Mouse (Mus musculus) hindbrain, embryonic 15.5 days (tissue): ENCODE results near the gene Zfp747. TPM values are rescaled to one million over a fixed set of nuclear protein-coding genes. Genes with fewer than 3 reads are reported as not detected.
A peak's percentile ranks its signal among the peaks of the same experiment; 100 is the strongest.
"Not testable (repeated sequence)": the region's sequence is repeated elsewhere in the genome, so short reads cannot be mapped to it uniquely, and the experiment has no call there.

ENCODE experiments used
- ATAC-seq: fragments of 200-750 bp; cut with Nextera tagmentation; 2 replicates; pipeline ENCODE4 v1.8.0; 2017; ENCODE audit warnings: low read depth, moderate number of reproducible peaks, moderate TSS enrichment; ENCODE audit not compliant: low FRiP score
- H3K27ac ChIP-seq: fragments of 300-500 bp; sonication (generic); replicated peaks from 2 replicates; pipeline ENCODE4 v1.5.1; 2015; ENCODE audit warnings: mild to moderate bottlenecking, inconsistent platforms
- H3K27me3 ChIP-seq: fragments of 300-500 bp; sonication (generic); 2 replicates; pipeline ENCODE4 v1.6.1; 2015; ENCODE audit warnings: control low read depth, inconsistent platforms
- H3K36me3 ChIP-seq: fragments of 300-500 bp; sonication (generic); 2 replicates; pipeline ENCODE4 v1.6.1; 2015; ENCODE audit warnings: control low read depth, inconsistent platforms
- H3K4me1 ChIP-seq: fragments of 300-500 bp; sonication (generic); replicated peaks from 2 replicates; pipeline ENCODE4 v1.6.1; 2015; ENCODE audit warnings: control low read depth, inconsistent platforms
- H3K4me2 ChIP-seq: fragments of 300-500 bp; sonication (generic); 2 replicates; pipeline ENCODE4 v1.6.1; 2015; ENCODE audit warnings: moderate library complexity, mild to moderate bottlenecking, inconsistent platforms
- H3K4me3 ChIP-seq: fragments of 300-500 bp; sonication (generic); 2 replicates; pipeline ENCODE4 v1.5.1; 2015; ENCODE audit warnings: mild to moderate bottlenecking, inconsistent platforms
- H3K9ac ChIP-seq: fragments of 300-500 bp; sonication (generic); 2 replicates; pipeline ENCODE4 v1.6.1; 2015; ENCODE audit warnings: inconsistent platforms
- H3K9me3 ChIP-seq: fragments of 300-500 bp; sonication (generic); 2 replicates; pipeline ENCODE4 v1.6.1; 2016; ENCODE audit warnings: control low read depth, inconsistent platforms
- WGBS: fragments of 180-500 bp; shearing (Covaris S2); methylation state at CpG from one replicate; pipeline ENCODE4 v1.1.7; 2015; 5-methylcytosine and 5-hydroxymethylcytosine counted together
- polyA plus RNA-seq: library from polyadenylated mRNA; unstranded; fragments of >200 nt; fragmentation: Nextera tagmentation; extraction: Ambion mirVana; gene quantifications from 2 replicates; pipeline ENCODE4 v1.2.1, GENCODE M21; 2015

The Zfp747 gene
- polyA plus RNA-seq, 1 experiment from 2014 or later: 8.4 TPM

GRCm38 (mm10) chr7:127345092-127345491, 30.8 kb downstream of the Zfp747 start:
- peak overlapping the region; percentile 90 for H3K4me3 ChIP-seq
- H3K36me3 ChIP-seq: peaks cover 10% of the 10 kb centered on the region; the same call in 1 of the 2 replicates
- WGBS: under 1% methylated on average over 42 of the region's 42 CpGs
- H3K27ac ChIP-seq: peak overlapping the region; percentile 93
- no peaks in the 10 kb centered on the region for H3K27me3 ChIP-seq
- H3K9me3 ChIP-seq: no peaks in the 10 kb centered on the region
- peaks cover 28% of the 10 kb centered on the region for H3K4me1 ChIP-seq
- H3K9ac ChIP-seq: peak overlapping the region; percentile 96
- peak; percentile 36 for ATAC-seq
- H3K4me2 ChIP-seq: peak overlapping the region; percentile 81

GRCm38 (mm10) chr7:127344371-127344770, 31.5 kb downstream of the Zfp747 start:
- no peak for ATAC-seq
- no peaks in the 10 kb centered on the region for H3K9me3 ChIP-seq
- no peaks in the 10 kb centered on the region for H3K27me3 ChIP-seq
- peak overlapping the region; percentile 90 for H3K4me3 ChIP-seq
- WGBS: 91% methylated on average over 8 of the region's 8 CpGs
- no peak overlapping the region for H3K27ac ChIP-seq
- peak overlapping the region; percentile 96 for H3K9ac ChIP-seq
- H3K4me2 ChIP-seq: peak overlapping the region; percentile 81
- peaks cover 10% of the 10 kb centered on the region; the same call in 1 of the 2 replicates for H3K36me3 ChIP-seq
- peaks cover 28% of the 10 kb centered on the region for H3K4me1 ChIP-seq

DNA sequence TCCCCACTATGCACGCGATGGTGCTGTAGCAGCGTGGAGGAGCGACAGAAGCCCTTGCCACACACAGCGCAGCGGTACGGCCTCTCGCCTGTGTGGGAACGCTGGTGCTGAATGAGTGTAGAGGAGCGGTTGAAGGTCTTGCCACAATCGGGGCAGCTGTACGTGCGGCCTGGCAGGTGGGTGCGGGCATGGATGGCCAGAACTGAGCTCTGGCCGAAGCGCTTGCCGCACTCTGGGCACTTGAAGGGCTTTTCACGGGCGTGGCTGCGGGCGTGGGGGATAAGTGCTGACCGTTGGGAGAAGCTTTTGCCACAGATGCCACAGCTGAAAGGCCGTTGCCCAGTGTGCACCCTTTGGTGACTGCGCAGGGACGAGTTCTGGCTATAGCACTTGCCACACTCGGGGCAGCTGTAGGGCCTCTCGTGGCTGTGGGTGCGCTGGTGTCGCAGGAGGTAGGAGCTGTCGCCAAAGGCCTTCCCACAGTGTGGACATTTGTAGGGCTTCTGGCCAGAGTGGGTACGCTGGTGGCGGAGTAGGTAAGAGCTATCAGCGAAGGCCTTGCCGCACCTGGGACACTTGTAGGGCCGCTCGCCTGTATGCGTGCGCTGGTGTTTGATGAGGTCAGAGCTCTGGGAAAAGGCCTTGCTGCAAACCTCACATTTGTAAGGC, 32.4 kb downstream of the Zfp747 start:
- ATAC-seq: no peak
- no peak overlapping the region for H3K9ac ChIP-seq
- 94% methylated on average over 38 of the region's 38 CpGs for WGBS
- H3K4me1 ChIP-seq: peaks cover 28% of the 10 kb centered on the region
- H3K4me3 ChIP-seq: no peak overlapping the region
- H3K27me3 ChIP-seq: no peaks in the 10 kb centered on the region
- peaks cover 10% of the 10 kb centered on the region; the same call in 1 of the 2 replicates for H3K36me3 ChIP-seq
- H3K27ac ChIP-seq: no peak overlapping the region
- no peaks in the 10 kb centered on the region for H3K9me3 ChIP-seq
- H3K4me2 ChIP-seq: no peak overlapping the region

GRCm38 (mm10) chr7:127342888-127343287, 33.0 kb downstream of the Zfp747 start:
- Histone ChIP-seq H3K4me3 (no peak overlapping the region), H3K9me3 (no peaks in the 10 kb centered on the region), H3K4me1 (peaks cover 28% of the 10 kb centered on the region), H3K4me2 (no peak overlapping the region), H3K27ac (no peak overlapping the region), H3K9ac (no peak overlapping the region), H3K27me3 (no peaks in the 10 kb centered on the region), H3K36me3 (peaks cover 10% of the 10 kb centered on the region; the same call in 1 of the 2 replicates)
- no peak for ATAC-seq
- WGBS: 93% methylated on average over 7 of the region's 7 CpGs

DNA sequence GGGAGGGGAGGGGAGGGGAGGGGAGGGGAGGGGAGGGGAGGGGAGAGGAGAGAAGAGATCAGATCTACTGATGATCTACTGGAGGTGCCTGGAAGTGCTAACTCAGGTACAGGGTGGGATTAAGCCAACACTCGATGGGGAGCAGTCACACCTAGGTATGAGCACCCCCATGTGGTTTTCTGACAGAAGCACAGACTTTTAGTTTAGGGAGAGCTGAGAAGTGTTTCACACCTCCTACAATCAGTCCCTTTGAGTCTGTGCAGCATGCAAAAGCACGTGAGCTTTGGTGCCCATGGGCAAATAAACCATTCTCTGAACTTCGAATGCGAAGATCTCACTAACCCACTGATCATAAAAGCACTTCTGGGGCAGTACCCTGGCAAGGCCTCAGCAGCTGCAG, 33.5 kb downstream of the Zfp747 start:
- 71% methylated on average over 4 of the region's 4 CpGs for WGBS
- H3K4me1 ChIP-seq: peaks cover 28% of the 10 kb centered on the region
- peaks cover 10% of the 10 kb centered on the region; the same call in 1 of the 2 replicates for H3K36me3 ChIP-seq
- H3K27me3 ChIP-seq: no peaks in the 10 kb centered on the region
- H3K27ac ChIP-seq: no peak overlapping the region
- no peak overlapping the region for H3K4me3 ChIP-seq
- H3K9ac ChIP-seq: no peak overlapping the region
- no peak overlapping the region for H3K4me2 ChIP-seq
- H3K9me3 ChIP-seq: no peaks in the 10 kb centered on the region
- ATAC-seq: no peak

GRCm38 (mm10) chr7:127341861-127342260, 34.0 kb downstream of the Zfp747 start:
- not testable (repeated sequence) for H3K4me3 ChIP-seq, H3K9me3 ChIP-seq, H3K27me3 ChIP-seq, H3K4me2 ChIP-seq, H3K27ac ChIP-seq, H3K9ac ChIP-seq, ATAC-seq
- peaks cover 10% of the 10 kb centered on the region; the same call in 1 of the 2 replicates for H3K36me3 ChIP-seq
- peaks cover 26% of the 10 kb centered on the region for H3K4me1 ChIP-seq
- 93% methylated on average over 6 of the region's 6 CpGs for WGBS

DNA sequence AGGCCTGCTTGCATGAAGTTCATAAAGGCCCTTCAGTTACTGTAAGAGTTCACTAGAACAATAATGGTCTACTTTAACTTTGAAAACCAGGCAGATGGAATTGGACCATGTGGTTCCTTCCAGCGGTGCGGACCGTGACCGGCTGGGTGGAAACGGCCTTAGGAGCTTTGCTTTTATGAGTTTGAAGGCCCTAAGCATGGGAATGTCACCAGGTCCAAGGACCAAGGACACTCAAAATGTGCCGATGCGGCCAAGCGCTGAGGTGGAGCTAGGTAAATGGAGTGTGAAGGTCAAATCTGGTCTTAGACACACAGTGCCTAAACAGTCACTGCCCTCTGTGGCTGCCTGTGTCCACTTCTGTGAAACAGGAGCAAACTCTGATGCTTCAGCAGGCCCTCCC, 34.5 kb downstream of the Zfp747 start:
- Histone ChIP-seq H3K4me2 (no peak overlapping the region), H3K9me3 (no peaks in the 10 kb centered on the region), H3K27ac (no peak overlapping the region), H3K9ac (no peak overlapping the region), H3K4me1 (peaks cover 20% of the 10 kb centered on the region), H3K36me3 (peaks cover 10% of the 10 kb centered on the region; the same call in 1 of the 2 replicates), H3K27me3 (no peaks in the 10 kb centered on the region), H3K4me3 (no peak overlapping the region)
- ATAC-seq: no peak
- WGBS: 94% methylated on average over 8 of the region's 8 CpGs

- no peaks in the 10 kb centered on the region for H3K36me3 ChIP-seq
- H3K27me3 ChIP-seq: no peaks in the 10 kb centered on the region
- no peak overlapping the region for H3K9ac ChIP-seq
- no peaks in the 10 kb centered on the region for H3K9me3 ChIP-seq
- no peak for ATAC-seq
- 0 out of 2 replicates have a peak, but pooled peaks cover under 1% of the 10 kb centered on the region for H3K4me1 ChIP-seq
- 85% methylated on average over 4 of the region's 4 CpGs for WGBS
- H3K4me3 ChIP-seq: no peak overlapping the region
- no peak overlapping the region for H3K4me2 ChIP-seq
- no peak overlapping the region for H3K27ac ChIP-seq
Measured at GRCm38 (mm10) chr7:127337636-127338035, 38.2 kb downstream of the Zfp747 start.

DNA sequence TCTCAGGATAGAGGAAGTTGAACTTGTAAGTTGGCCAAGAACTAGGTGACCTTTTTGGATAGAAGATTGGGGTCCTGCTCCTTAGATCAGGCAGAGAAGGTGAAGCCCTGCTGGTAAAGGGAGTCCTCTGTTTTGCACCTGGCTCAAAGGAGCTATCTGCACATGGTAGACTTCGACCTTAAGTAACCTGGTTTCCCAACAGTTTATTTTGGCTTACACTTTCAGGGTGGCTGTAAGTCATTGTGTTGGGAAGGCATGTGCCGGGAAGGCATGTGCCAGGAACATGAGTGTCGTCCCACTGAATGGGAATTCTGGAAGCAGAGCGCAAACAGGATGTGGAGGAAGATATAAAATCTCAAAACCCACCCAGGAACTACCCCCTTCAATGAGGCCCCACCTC, 40.2 kb downstream of the Zfp747 start:
- H3K9me3 ChIP-seq: no peaks in the 10 kb centered on the region
- H3K4me3 ChIP-seq: no peak overlapping the region
- H3K27ac ChIP-seq: no peak overlapping the region
- no peak for ATAC-seq
- H3K27me3 ChIP-seq: no peaks in the 10 kb centered on the region
- H3K4me1 ChIP-seq: no peaks in the 10 kb centered on the region
- H3K36me3 ChIP-seq: no peaks in the 10 kb centered on the region
- WGBS: 91% methylated on average over 4 of the region's 4 CpGs
- no peak overlapping the region for H3K4me2 ChIP-seq
- H3K9ac ChIP-seq: no peak overlapping the region

GRCm38 (mm10) chr7:127333240-127333639, 42.6 kb downstream of the Zfp747 start:
- ATAC-seq: no peak
- no peak overlapping the region for H3K27ac ChIP-seq
- H3K4me2 ChIP-seq: no peak overlapping the region
- no peak overlapping the region for H3K9ac ChIP-seq
- no peaks in the 10 kb centered on the region for H3K27me3 ChIP-seq
- no peak overlapping the region for H3K4me3 ChIP-seq
- H3K9me3 ChIP-seq: no peaks in the 10 kb centered on the region
- no peaks in the 10 kb centered on the region for H3K36me3 ChIP-seq
- WGBS: 90% methylated on average over 6 of the region's 6 CpGs
- no peaks in the 10 kb centered on the region for H3K4me1 ChIP-seq

DNA sequence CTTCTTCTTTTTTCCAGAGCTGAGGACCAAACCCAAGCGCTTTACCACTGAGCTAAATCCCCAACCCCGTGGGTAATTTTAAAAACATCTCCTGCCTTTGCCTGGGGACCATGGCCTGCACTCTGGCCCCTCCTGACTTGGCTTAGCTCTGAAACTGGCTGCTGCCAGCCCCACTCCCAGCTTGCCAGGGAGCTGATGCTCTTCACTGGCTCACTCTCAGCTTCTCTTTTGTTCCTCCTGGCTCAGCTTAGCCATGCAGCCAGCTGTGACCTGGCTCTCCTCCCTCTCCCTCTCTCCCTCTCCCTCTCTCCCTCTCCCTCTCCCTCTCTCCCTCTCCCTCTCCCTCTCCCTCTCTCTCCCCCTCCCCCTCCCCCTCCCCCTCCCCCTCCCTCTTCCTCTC, 49.2 kb downstream of the Zfp747 start:
- peak; percentile 76; the same call in 1 of the 2 replicates for ATAC-seq

DNA sequence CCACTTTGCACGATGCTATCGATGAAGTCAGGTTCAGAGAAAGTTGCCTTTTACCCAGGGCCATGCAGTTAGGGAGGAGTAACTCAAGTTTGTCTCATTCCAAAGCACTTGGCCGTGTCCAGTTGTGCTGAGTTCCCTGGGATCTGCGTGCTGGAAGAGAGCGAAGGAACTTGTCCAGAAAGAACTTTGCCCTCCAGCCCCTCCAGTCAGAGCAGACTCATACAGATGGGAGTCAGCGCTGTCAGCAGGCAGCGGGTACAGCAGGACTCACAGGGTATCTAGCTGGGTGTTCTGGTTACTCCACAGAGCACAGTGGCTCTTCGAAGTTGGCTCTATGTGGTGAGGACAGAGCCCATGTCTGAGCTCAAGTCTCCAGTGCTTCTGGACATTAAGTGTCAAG, 50.3 kb downstream of the Zfp747 start:
- WGBS: 90% methylated on average over 8 of the region's 8 CpGs
- ATAC-seq: no peak
- Histone ChIP-seq H3K9me3 (no peaks in the 10 kb centered on the region), H3K4me2 (no peak overlapping the region), H3K4me1 (no peaks in the 10 kb centered on the region), H3K9ac (no peak overlapping the region), H3K27me3 (no peaks in the 10 kb centered on the region), H3K27ac (no peak overlapping the region), H3K36me3 (no peaks in the 10 kb centered on the region), H3K4me3 (no peak overlapping the region)

More for the DNA sequence above, 49.2 kb downstream of the Zfp747 start:
- Histone ChIP-seq H3K27me3 (no peaks in the 10 kb centered on the region), H3K4me3 (no peak overlapping the region), H3K9me3 (no peaks in the 10 kb centered on the region), H3K4me1 (no peaks in the 10 kb centered on the region), H3K36me3 (no peaks in the 10 kb centered on the region), H3K9ac (no peak overlapping the region), H3K4me2 (no peak overlapping the region), H3K27ac (no peak overlapping the region)
- WGBS: no CpG with 5 or more reads among the region's 2 CpGs

- Histone ChIP-seq H3K4me1 (no peaks in the 10 kb centered on the region), H3K9ac (no peak overlapping the region), H3K27ac (no peak overlapping the region), H3K4me3 (no peak overlapping the region), H3K36me3 (no peaks in the 10 kb centered on the region), H3K9me3 (no peaks in the 10 kb centered on the region), H3K4me2 (no peak overlapping the region), H3K27me3 (no peaks in the 10 kb centered on the region)
- 88% methylated on average over 7 of the region's 7 CpGs for WGBS
- ATAC-seq: no peak
Measured at GRCm38 (mm10) chr7:127324944-127325343, 50.9 kb downstream of the Zfp747 start.
